Mouse (Mus musculus) G1E (cell line): ENCODE measurements around the gene Crlf1.

Experiments used
- CTCF ChIP-seq: IDR thresholded peaks from 2 replicates; pipeline ENCODE4 v1.5.1; 2012; ENCODE audit warnings: low read depth, low read length, inconsistent platforms, mixed read lengths
- GATA1 ChIP-seq: IDR thresholded peaks from 2 replicates; pipeline ENCODE4 v1.6.1; 2012; ENCODE audit warnings: borderline replicate concordance, low read length, inconsistent platforms, mixed read lengths
- GATA2 ChIP-seq: IDR thresholded peaks from 2 replicates; pipeline ENCODE4 v1.6.1; 2012; ENCODE audit warnings: low read depth, low read length, inconsistent platforms, borderline replicate concordance
- POLR2AphosphoS5 ChIP-seq: IDR thresholded peaks from 2 replicates; pipeline ENCODE4 v1.6.1; 2012; ENCODE audit warnings: low read depth, low read length, inconsistent platforms; ENCODE audit not compliant: insufficient replicate concordance
- TAL1 ChIP-seq: conservative IDR thresholded peaks from 2 replicates; pipeline ENCODE4 v1.6.1; 2012; ENCODE audit warnings: low read depth, low read length, inconsistent platforms, mixed read lengths

DNA sequence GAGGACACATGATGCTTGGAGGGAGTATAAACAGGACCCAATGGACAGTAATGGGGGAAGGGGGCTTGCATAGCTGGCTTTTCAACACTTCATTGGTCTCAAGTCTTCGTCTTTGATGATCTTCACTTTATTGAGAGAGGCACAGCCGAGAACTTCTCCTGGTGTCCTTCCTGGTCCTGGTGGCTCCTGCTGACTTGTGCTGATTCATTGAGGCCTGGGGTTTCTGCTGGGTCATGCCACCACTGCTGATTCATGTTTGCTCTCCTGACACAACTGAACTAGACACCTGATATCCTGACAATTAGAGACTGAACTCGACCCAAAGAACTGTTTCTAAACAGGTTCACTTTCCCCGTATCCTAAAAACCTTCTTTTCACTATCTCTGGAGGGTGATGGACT lies 49.6 kb upstream of the Crlf1 start:
- no peak for TF ChIP-seq CTCF
- TF ChIP-seq GATA1 = no peak
- TF ChIP-seq GATA2 = no peak
- no peak for TF ChIP-seq TAL1
- no peak for TF ChIP-seq POLR2AphosphoS5
